Mouse (Mus musculus) limb, embryonic 14.5 days (tissue): Measurements from ENCODE around the gene Kansl1. TPM values are rescaled to one million over a fixed set of nuclear protein-coding genes. Genes with fewer than 3 reads are reported as not detected.
"Not testable (repeated sequence)": the region's sequence is repeated elsewhere in the genome, so short reads cannot be mapped to it uniquely, and the experiment has no call there.

Source experiments
- ATAC-seq: fragments of 200-750 bp; cut with Nextera tagmentation; 2 replicates; pipeline ENCODE4 v1.8.0; 2017; ENCODE audit warnings: low read depth, moderate number of reproducible peaks, moderate TSS enrichment; ENCODE audit not compliant: low FRiP score
- DNase-seq: peaks from one replicate; pipeline ENCODE4 v3.0.0-alpha.2; 2015; ENCODE audit warnings: low spot score
- H3K27ac ChIP-seq: fragments of 300-500 bp; sonication (generic); replicated peaks from 2 replicates; pipeline ENCODE4 v1.5.1; 2014; ENCODE audit warnings: low read depth, mild to moderate bottlenecking, low read length, moderate library complexity, mixed read lengths
- H3K27me3 ChIP-seq: fragments of 300-500 bp; sonication (generic); 2 replicates; pipeline ENCODE4 v1.6.1; 2014; ENCODE audit warnings: low read length, mixed read lengths; ENCODE audit not compliant: control insufficient read depth, insufficient read depth
- H3K36me3 ChIP-seq: fragments of 300-500 bp; sonication (generic); 2 replicates; pipeline ENCODE4 v1.6.1; 2014; ENCODE audit warnings: mild to moderate bottlenecking, low read length, moderate library complexity, mixed read lengths; ENCODE audit not compliant: control insufficient read depth, insufficient read depth
- H3K4me1 ChIP-seq: fragments of 300-500 bp; sonication (generic); 2 replicates; pipeline ENCODE4 v1.6.1; 2014; ENCODE audit warnings: antibody characterized with exemption, low read length, mixed read lengths; ENCODE audit not compliant: control insufficient read depth, insufficient read depth
- H3K4me2 ChIP-seq: fragments of 300-500 bp; sonication (generic); replicated peaks from 2 replicates; pipeline ENCODE4 v1.6.1; 2014; ENCODE audit warnings: low read depth, mild to moderate bottlenecking, low read length, moderate library complexity; ENCODE audit not compliant: severe bottlenecking
- H3K4me3 ChIP-seq: fragments of 300-500 bp; sonication (generic); replicated peaks from 2 replicates; pipeline ENCODE4 v1.5.1; 2014; ENCODE audit warnings: low read length
- H3K9ac ChIP-seq: fragments of 300-500 bp; sonication (generic); 2 replicates; pipeline ENCODE4 v1.6.1; 2014; ENCODE audit warnings: mild to moderate bottlenecking, low read depth, low read length, moderate library complexity; ENCODE audit not compliant: severe bottlenecking
- H3K9me3 ChIP-seq: fragments of 300-500 bp; sonication (generic); 2 replicates; pipeline ENCODE4 v1.6.1; 2016; ENCODE audit warnings: low read length; ENCODE audit not compliant: control insufficient read depth
- POLR2A ChIP-seq: fragments of 200-500 bp; IDR thresholded peaks from 2 replicates; pipeline ENCODE4 v1.8.0; 2012; ENCODE audit warnings: inconsistent platforms, mild to moderate bottlenecking, moderate library complexity, borderline replicate concordance; ENCODE audit not compliant: insufficient read depth, insufficient read length; ENCODE audit errors: extremely low read depth
- WGBS: fragments of 180-500 bp; shearing (Covaris S2); extraction: QIAGEN DNeasy Blood & Tissue Kit; methylation state at CpG from one replicate; pipeline ENCODE4 v1.1.7; 2014; 5-methylcytosine and 5-hydroxymethylcytosine counted together
- polyA plus RNA-seq, 2 experiments: library from polyadenylated mRNA; depleted of rRNA in 1 of 2; stranded (reverse) in 1 of 2; unstranded in 1 of 2; fragments of >200 nt; fragmentation: Nextera tagmentation in 1 of 2; extraction: Ambion mirVana in 1 of 2; gene quantifications; 2 replicates each; pipeline versions ENCODE4 v1.2.1 to v1.2.3; 2012 to 2014

The Kansl1 gene
- polyA plus RNA-seq, 2 experiments = 27.0 to 91.7 TPM

DNA sequence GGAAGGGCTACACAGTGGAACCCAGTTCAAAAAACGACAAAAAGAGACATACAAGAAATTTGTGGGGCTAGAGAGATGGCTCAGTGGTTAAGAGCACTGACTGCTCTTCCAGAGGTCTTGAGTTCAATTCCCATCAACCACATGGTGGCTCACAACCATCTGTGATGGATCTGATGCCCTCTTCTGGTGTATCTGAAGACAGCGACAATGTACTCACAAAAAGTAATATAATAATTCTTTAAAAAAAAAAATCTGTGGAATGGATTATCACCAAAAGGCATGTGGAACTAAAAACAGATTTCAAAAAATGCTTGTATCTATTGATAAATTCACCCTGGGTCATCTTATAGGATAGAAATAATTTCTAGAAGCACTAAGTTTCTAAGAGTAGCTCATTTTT is 10.2 kb downstream of the Kansl1 start:
- H3K4me1 ChIP-seq = no peaks in the 10 kb centered on the region
- TF ChIP-seq POLR2A = no peak
- WGBS = 83% methylated on average over 2 of the region's 2 CpGs
- ATAC-seq (no peak), DNase-seq (no peak)
- no peaks in the 10 kb centered on the region for H3K9me3 ChIP-seq
- H3K36me3 ChIP-seq = peaks cover 25% of the 10 kb centered on the region; the same call in 1 of the 2 replicates
- no peaks in the 10 kb centered on the region for H3K27me3 ChIP-seq
- no peak overlapping the region for H3K4me3 ChIP-seq
- no peak overlapping the region for H3K4me2 ChIP-seq
- H3K27ac ChIP-seq = no peak overlapping the region
- H3K9ac ChIP-seq = no peak overlapping the region

DNA sequence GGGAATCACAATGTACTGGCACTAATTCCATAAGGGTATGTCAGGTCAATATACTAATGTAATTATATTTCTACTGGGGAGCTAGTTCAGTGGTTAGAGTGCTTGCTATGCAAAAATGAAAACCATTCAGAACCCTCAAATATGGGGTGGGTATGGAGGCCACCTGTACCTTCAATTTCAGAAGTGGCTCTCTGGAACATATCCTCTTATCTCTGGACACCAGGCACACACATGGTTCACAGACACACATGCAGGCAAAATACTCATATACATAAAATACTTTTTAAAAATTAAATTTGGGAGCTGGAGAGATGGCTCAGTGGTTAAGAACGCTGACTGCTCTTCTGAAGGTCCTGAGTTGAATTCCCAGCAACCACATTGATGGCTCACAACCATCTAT is 16.0 kb downstream of the Kansl1 start:
- H3K27me3 ChIP-seq = no peaks in the 10 kb centered on the region
- TF ChIP-seq POLR2A = no peak
- no peaks in the 10 kb centered on the region for H3K9me3 ChIP-seq
- DNase-seq = no peak
- no peaks in the 10 kb centered on the region for H3K4me1 ChIP-seq
- ATAC-seq = no peak
- H3K36me3 ChIP-seq = peaks cover 11% of the 10 kb centered on the region; the same call in 1 of the 2 replicates
- no peak overlapping the region for H3K27ac ChIP-seq
- 96% methylated on average over 1 of the region's 1 CpGs for WGBS
- H3K4me2 ChIP-seq = no peak overlapping the region
- no peak overlapping the region for H3K4me3 ChIP-seq
- no peak overlapping the region for H3K9ac ChIP-seq

DNA sequence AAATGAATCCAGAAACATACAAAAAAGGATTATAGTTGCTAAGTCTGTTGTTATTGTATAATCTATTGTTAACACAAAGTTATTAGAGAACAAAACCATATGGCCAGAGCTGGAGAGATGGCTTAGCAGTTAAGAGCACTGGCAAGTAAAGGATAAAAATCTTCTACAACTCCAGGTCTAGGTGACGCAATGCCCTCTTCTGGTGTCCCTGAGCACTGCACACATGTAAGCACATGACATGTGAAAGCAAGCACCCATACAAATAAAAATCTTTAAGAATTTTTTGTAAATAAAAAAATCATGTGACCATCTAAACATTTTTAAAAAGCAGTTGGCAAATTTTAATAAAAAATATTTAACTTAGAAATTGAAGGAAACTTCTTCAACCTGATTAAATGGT is 17.4 kb downstream of the Kansl1 start:
- ATAC-seq = no peak
- H3K4me3 ChIP-seq = no peak overlapping the region
- 90% methylated on average over 1 of the region's 1 CpGs for WGBS
- no peak overlapping the region for H3K4me2 ChIP-seq
- no peaks in the 10 kb centered on the region for H3K27me3 ChIP-seq
- DNase-seq = no peak
- H3K9me3 ChIP-seq = no peaks in the 10 kb centered on the region
- H3K27ac ChIP-seq = no peak overlapping the region
- no peaks in the 10 kb centered on the region for H3K4me1 ChIP-seq
- H3K9ac ChIP-seq = no peak overlapping the region
- no peak for TF ChIP-seq POLR2A
- H3K36me3 ChIP-seq = peaks cover 9% of the 10 kb centered on the region; the same call in 1 of the 2 replicates

DNA sequence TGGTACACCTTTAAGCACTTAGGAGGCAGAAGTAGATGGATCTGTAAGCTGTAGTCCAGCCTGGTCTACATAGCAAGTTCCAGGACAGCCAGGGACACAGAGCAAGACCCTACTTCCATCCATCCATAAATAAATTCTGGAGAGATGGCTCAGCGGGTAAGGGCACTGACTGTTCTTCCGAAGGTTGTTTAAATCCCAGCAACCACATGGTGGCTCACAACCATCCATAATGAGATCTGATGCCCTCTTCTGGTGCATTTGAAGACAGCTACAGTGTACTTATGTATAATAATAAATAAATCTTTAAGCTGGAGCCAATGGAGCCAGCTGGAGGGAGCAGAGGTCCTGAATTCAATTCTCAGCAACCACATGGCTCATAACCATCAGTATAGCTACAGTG is 20.2 kb downstream of the Kansl1 start:
- not testable (repeated sequence) for H3K4me1 ChIP-seq, H3K9ac ChIP-seq, H3K9me3 ChIP-seq, H3K4me3 ChIP-seq, H3K27ac ChIP-seq, H3K27me3 ChIP-seq, H3K36me3 ChIP-seq, ATAC-seq, DNase-seq, H3K4me2 ChIP-seq
- WGBS = 76% methylated on average over 2 of the region's 2 CpGs

DNA sequence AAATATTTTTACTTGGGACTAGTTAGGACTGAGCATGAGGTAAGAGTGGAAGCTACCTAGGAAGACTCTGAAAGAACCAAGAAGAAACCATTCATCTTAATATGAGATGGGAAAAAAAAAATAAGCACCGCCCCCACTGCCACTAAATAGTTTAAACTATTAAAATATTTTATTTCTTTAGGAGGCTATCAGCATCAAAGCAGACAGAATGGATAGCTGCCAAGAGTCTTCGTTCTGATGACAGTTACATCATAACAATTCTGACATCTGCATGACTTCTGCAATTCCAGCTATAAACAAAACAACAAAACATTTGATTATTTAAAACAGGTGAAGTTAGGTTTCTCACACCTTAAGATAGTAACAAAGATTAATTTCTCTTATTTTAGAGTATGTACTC is 23.1 kb downstream of the Kansl1 start:
- no peak for ATAC-seq
- Histone ChIP-seq H3K9ac (no peak overlapping the region), H3K36me3 (no peaks in the 10 kb centered on the region), H3K4me1 (0 out of 2 replicates have a peak, but pooled peaks cover 3% of the 10 kb centered on the region), H3K9me3 (no peaks in the 10 kb centered on the region), H3K27me3 (no peaks in the 10 kb centered on the region), H3K4me2 (no peak overlapping the region), H3K4me3 (no peak overlapping the region), H3K27ac (no peak overlapping the region)
- no peak for DNase-seq
- TF ChIP-seq POLR2A = no peak
- 87% methylated on average over 2 of the region's 2 CpGs for WGBS

DNA sequence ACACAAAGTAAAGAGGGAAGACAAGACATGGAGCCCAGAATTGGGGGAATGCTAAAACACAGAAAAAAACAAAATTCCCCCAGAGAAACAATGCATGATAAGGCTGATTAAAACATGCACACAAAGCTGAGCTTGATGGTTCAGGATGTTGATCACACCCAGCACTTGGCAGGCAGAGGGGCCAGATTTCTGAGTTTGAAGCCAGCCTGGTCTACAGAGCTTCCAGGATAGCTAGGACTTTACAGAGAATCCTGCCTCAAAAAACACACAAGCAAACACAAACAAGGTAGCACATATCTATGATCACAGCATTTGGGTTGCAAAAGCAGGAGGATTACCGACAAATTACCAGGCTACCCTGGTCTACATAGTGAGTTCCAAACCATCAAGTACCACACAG is 23.6 kb downstream of the Kansl1 start:
- Histone ChIP-seq H3K36me3 (no peaks in the 10 kb centered on the region), H3K4me1 (0 out of 2 replicates have a peak, but pooled peaks cover 3% of the 10 kb centered on the region), H3K4me3 (no peak overlapping the region), H3K27ac (no peak overlapping the region), H3K27me3 (no peaks in the 10 kb centered on the region), H3K9me3 (no peaks in the 10 kb centered on the region), H3K9ac (no peak overlapping the region), H3K4me2 (no peak overlapping the region)
- WGBS = 96% methylated on average over 1 of the region's 1 CpGs
- no peak for TF ChIP-seq POLR2A
- no peak for ATAC-seq
- no peak for DNase-seq
